Mouse (Mus musculus) forebrain, embryonic 14.5 days (tissue): ENCODE data around the gene Trim67. TPM values are rescaled to one million over a fixed set of nuclear protein-coding genes. Genes with fewer than 3 reads are reported as not detected.

Source experiments
- ATAC-seq: fragments of 200-750 bp; cut with Nextera tagmentation; 2 replicates; pipeline ENCODE4 v1.8.0; 2017; ENCODE audit warnings: mild to moderate bottlenecking, moderate library complexity
- DNase-seq: peaks from one replicate; pipeline ENCODE4 v3.0.0-alpha.2; 2015; ENCODE audit warnings: low spot score
- H3K27ac ChIP-seq: fragments of 300-500 bp; sonication (generic); 2 replicates; pipeline ENCODE4 v1.5.1; 2014; ENCODE audit warnings: low read depth, mild to moderate bottlenecking, control low read depth, low read length, moderate library complexity
- H3K27me3 ChIP-seq: fragments of 300-500 bp; sonication (generic); replicated peaks from 2 replicates; pipeline ENCODE4 v1.6.1; 2014; ENCODE audit warnings: low read length, control low read depth, mixed read lengths; ENCODE audit not compliant: control insufficient read depth, insufficient read depth
- H3K36me3 ChIP-seq: fragments of 300-500 bp; sonication (generic); 2 replicates; pipeline ENCODE4 v1.6.1; 2014; ENCODE audit warnings: low read length, control low read depth; ENCODE audit not compliant: control insufficient read depth, insufficient read depth
- H3K4me1 ChIP-seq: fragments of 300-500 bp; sonication (generic); 2 replicates; pipeline ENCODE4 v1.6.1; 2014; ENCODE audit warnings: antibody characterized with exemption, low read length, control low read depth; ENCODE audit not compliant: control insufficient read depth, insufficient read depth
- H3K4me2 ChIP-seq: fragments of 300-500 bp; sonication (generic); 2 replicates; pipeline ENCODE4 v1.6.1; 2014; ENCODE audit warnings: mild to moderate bottlenecking, control low read depth, low read length
- H3K4me3 ChIP-seq: fragments of 300-500 bp; sonication (generic); 2 replicates; pipeline ENCODE4 v1.5.1; 2014; ENCODE audit warnings: low read depth, low read length, control low read depth
- H3K9ac ChIP-seq: fragments of 300-500 bp; sonication (generic); 2 replicates; pipeline ENCODE4 v1.6.1; 2014; ENCODE audit warnings: mild to moderate bottlenecking, low read length, control low read depth, moderate library complexity
- H3K9me3 ChIP-seq: fragments of 300-500 bp; sonication (generic); replicated peaks from 2 replicates; pipeline ENCODE4 v1.6.1; 2016; ENCODE audit warnings: low read length, control low read depth, mixed read lengths; ENCODE audit not compliant: control insufficient read depth
- WGBS: fragments of 180-500 bp; shearing (Covaris S2); extraction: QIAGEN DNeasy Blood & Tissue Kit; methylation state at CpG from one replicate; pipeline ENCODE4 v1.1.7; 2014; 5-methylcytosine and 5-hydroxymethylcytosine counted together
- polyA plus RNA-seq: library from polyadenylated mRNA; unstranded; fragments of >200 nt; fragmentation: Nextera tagmentation; extraction: Ambion mirVana; gene quantifications from 2 replicates; pipeline ENCODE4 v1.2.1, GENCODE M21; 2014

Gene Trim67
- polyA plus RNA-seq, 1 experiment from 2014 or later = 16.5 TPM

DNA sequence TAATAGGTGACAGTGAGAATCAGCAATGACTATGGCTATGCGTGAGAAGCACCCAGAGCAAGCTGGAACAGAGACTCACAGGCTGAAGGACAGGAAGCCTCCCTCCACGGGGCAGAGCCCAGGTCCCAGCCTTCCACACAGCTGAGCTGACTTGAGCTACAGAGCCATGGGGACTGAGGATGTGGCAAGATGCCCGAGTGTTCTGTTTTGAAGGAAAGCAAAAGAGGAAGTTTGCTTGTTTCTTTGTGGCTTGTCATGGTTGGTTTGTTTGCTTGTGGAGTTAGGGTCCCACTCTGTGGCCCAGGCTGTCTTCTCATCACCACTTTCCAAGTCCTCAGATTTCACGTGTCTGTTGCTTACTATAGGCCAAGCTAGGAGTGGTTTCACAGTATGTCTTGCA, 2.2 kb upstream of the Trim67 start:
- H3K27ac ChIP-seq = no peak overlapping the region
- no peak overlapping the region for H3K4me3 ChIP-seq
- WGBS = 84% methylated on average over 4 of the region's 4 CpGs
- DNase-seq (no peak), ATAC-seq (no peak)
- no peaks in the 10 kb centered on the region for H3K9me3 ChIP-seq
- H3K36me3 ChIP-seq = no peaks in the 10 kb centered on the region
- no peak overlapping the region for H3K4me2 ChIP-seq
- H3K27me3 ChIP-seq = peaks cover 15% of the 10 kb centered on the region
- H3K9ac ChIP-seq = no peak overlapping the region
- H3K4me1 ChIP-seq = peaks cover 6% of the 10 kb centered on the region

DNA sequence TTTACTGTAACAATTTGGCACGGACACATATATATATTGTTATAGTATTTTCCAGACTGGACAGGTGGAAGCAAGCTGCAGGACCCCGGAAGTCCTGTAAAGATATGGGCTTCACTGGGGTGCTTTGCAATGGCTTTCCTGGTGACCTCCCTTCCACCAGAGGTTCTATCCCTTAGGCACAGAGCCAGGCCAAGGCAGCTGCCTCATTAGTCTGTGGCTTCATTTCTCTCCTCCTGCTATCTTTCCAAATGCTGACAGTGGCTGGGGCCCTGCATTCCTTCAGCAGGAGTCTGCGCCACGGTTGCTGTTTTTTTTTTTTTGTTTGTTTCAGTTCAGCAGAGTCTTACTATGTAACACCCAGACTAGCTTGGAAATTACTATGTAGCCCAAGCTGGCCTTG, 1.1 kb upstream of the Trim67 start:
- no peaks in the 10 kb centered on the region for H3K36me3 ChIP-seq
- DNase-seq (no peak), ATAC-seq (no peak)
- peak overlapping the region; percentile 90 for H3K27ac ChIP-seq
- H3K9me3 ChIP-seq = no peaks in the 10 kb centered on the region
- H3K4me1 ChIP-seq = peaks cover 16% of the 10 kb centered on the region
- peak overlapping the region; percentile 61 for H3K4me3 ChIP-seq
- 49% methylated on average over 4 of the region's 4 CpGs for WGBS
- peak overlapping the region; percentile 94 for H3K4me2 ChIP-seq
- peaks cover 15% of the 10 kb centered on the region for H3K27me3 ChIP-seq
- H3K9ac ChIP-seq = peak overlapping the region; percentile 77

DNA sequence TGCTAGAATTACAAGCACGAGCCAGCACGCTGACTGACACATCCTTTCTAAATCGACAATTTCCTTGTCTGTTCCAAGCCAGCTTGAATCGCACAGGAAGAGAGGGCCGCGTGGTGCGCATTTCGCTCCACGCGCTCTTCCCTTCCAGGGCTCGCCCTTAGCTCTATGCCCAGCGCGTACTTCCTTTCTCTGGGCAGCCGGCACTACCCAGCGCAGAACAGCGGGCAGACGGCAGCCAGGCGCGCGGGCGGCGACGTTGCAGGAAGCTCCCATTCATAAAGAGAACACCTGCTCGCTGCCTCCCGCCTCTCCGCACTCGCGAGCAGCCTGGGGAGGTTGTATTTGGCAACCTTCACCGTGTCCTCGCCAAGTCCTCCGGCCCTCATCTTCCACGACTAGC, 706 bp upstream of the Trim67 start:
- H3K4me2 ChIP-seq = peak overlapping the region; percentile 94
- H3K4me3 ChIP-seq = peak overlapping the region; percentile 61
- DNase-seq = peak; percentile 78
- no peaks in the 10 kb centered on the region for H3K36me3 ChIP-seq
- H3K9ac ChIP-seq = peak overlapping the region; percentile 77
- H3K4me1 ChIP-seq = peaks cover 18% of the 10 kb centered on the region
- peaks cover 15% of the 10 kb centered on the region for H3K27me3 ChIP-seq
- H3K27ac ChIP-seq = peak overlapping the region; percentile 90
- no peaks in the 10 kb centered on the region for H3K9me3 ChIP-seq
- peak; percentile 63 for ATAC-seq
- under 1% methylated on average over 32 of the region's 32 CpGs for WGBS

DNA sequence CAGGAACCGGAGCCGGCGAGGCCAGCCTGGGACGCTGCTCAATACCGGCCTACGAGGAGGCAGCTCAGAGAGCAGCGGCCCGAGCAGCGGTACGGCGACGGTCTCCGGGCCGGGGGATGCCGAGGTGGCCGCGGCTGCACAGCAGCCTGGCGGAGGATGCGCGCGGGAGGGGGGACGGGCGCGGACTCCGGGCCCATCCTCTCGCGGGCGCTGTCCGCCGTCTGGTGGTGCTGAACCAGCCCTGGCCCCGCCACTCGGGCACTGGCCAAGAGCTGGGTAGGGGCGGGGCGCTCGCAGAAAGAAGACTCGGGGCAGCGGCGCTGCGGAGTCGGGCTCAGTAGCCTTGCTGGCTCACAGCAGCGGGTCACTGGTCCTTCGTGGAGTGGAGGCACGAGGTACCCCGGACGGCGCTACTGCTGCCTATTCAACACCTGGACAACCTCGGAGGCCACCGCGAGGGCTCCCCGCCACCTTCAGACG, 320 bp downstream of the Trim67 start:
- WGBS = under 1% methylated on average over 51 of the region's 51 CpGs
- Histone ChIP-seq H3K36me3 (no peaks in the 10 kb centered on the region), H3K4me1 (peaks cover 18% of the 10 kb centered on the region), H3K4me2 (peak overlapping the region; percentile 94), H3K27ac (peak overlapping the region; percentile 90), H3K4me3 (peak overlapping the region; percentile 61), H3K9me3 (no peaks in the 10 kb centered on the region), H3K9ac (peak overlapping the region; percentile 77), H3K27me3 (peaks cover 15% of the 10 kb centered on the region)
- peak; percentile 66 for ATAC-seq
- peak; percentile 74 for DNase-seq

DNA sequence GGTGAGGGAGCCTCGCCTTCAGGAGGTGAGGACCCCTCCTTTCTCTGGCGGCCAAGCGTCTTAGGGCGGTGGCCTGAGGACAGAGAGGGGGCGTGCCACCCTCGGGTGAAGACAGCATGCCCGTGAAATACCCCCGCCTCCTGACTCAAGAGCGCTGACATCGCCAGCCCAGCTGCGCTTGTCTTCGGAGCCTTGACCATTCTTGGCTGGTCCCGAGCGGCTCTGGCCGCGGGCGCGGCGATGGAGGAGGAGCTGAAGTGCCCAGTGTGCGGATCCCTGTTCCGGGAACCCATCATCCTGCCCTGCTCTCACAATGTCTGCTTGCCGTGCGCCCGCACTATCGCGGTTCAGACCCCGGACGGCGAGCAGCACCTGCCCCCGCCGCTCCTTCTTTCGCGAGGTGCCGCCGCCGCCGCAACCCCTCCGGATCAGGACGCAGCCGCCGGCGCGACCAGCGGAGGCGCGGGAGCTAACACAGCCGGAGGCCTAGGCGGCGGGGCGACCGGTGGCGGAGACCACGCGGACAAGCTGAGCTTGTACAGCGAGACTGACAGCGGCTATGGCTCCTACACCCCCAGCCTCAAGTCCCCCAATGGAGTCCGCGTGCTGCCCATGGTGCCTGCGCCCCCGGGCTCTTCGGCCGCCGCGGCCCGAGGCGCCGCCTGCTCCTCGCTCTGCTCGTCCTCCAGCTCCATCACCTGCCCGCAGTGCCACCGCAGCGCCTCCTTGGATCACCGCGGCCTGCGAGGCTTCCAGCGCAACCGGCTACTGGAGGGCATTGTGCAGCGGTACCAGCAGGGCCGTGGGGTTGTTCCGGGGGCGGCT, 981 bp downstream of the Trim67 start:
- Histone ChIP-seq H3K27me3 (peaks cover 15% of the 10 kb centered on the region), H3K27ac (peak overlapping the region; percentile 90), H3K4me1 (peaks cover 18% of the 10 kb centered on the region), H3K9me3 (no peaks in the 10 kb centered on the region), H3K36me3 (no peaks in the 10 kb centered on the region), H3K9ac (peak overlapping the region; percentile 77), H3K4me2 (peak overlapping the region; percentile 94), H3K4me3 (peak overlapping the region; percentile 61)
- ATAC-seq = peak; percentile 21
- DNase-seq = peak; percentile 39
- under 1% methylated on average over 67 of the region's 81 CpGs for WGBS

DNA sequence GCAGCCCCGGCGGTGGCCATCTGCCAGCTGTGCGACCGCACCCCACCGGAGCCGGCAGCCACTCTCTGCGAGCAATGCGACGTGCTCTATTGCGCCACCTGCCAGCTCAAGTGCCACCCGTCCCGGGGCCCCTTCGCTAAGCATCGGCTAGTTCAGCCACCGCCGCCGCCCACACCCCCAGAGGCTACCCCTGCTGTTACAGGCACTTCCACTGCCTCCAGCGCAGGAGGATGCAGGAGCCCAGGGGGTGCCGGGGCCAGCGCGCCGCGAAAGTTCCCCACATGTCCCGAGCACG, 1.5 kb downstream of the Trim67 start:
- Histone ChIP-seq H3K4me1 (peaks cover 18% of the 10 kb centered on the region), H3K27me3 (peaks cover 15% of the 10 kb centered on the region), H3K4me3 (peak overlapping the region; percentile 61), H3K4me2 (peak overlapping the region; percentile 94), H3K9me3 (no peaks in the 10 kb centered on the region), H3K9ac (peak overlapping the region; percentile 77), H3K36me3 (no peaks in the 10 kb centered on the region), H3K27ac (peak overlapping the region; percentile 90)
- WGBS = 0% methylated on average over 25 of the region's 25 CpGs
- peak; percentile 88 for DNase-seq
- ATAC-seq = peak; percentile 36

DNA sequence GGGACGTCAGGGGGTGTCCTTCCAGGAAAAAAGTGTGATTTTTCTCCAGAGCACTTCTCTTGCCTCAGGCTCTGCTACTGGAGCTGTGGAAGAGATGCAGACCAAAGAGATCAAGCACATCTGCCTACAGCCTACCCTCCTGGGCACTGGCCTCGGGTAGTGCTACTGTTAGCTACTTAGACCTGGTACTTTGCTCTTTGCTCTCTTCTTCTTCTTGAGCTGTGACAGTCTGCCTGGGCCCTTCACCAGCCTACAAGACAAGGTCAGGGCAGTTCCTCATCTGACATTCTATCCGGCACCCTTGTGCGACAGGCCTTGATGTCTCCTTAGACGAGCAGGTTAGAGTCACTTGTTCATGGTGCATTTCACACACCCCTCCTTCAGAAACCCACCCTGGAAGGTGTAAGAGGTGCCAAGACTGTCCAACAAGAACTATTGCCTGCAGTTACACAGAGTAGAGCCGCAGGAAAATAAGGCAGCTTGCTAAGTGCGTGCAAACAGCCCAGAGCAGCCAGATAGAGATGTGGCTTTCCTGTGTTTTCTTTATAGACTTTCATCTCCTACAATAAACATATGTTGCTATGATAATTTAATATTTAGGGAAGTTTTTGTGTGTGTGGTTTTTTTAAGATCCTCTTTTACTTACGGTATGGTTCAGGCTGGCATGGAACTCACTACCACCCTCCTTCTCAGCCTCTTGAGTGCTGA, 3.0 kb downstream of the Trim67 start:
- WGBS = 79% methylated on average over 8 of the region's 8 CpGs
- H3K9ac ChIP-seq = no peak overlapping the region; the same call in 1 of the 2 replicates
- peak overlapping the region; percentile 94 for H3K4me2 ChIP-seq
- H3K27ac ChIP-seq = no peak overlapping the region
- DNase-seq (no peak), ATAC-seq (no peak)
- no peaks in the 10 kb centered on the region for H3K36me3 ChIP-seq
- H3K4me1 ChIP-seq = peaks cover 18% of the 10 kb centered on the region
- H3K27me3 ChIP-seq = peaks cover 15% of the 10 kb centered on the region
- peak overlapping the region; percentile 61 for H3K4me3 ChIP-seq
- no peaks in the 10 kb centered on the region for H3K9me3 ChIP-seq

DNA sequence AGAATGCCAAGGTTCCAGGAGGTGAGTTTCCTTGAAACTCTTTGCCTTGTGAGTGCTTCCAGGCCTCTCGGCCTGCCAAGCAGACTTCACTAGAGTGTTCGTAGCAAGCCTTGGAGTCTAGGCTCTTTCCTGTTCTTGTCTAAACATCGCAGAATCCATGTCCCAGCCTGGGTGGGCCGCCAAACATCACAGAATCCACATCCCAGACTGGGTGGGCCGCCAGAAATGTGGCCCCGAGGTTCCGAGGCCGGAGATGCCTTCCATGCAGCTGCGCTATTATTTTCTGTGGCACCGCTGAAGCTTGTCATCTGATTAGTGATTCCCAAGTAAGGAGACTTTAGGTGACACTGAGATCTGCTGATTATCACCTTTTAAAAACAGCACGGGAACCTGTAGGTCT, 7.7 kb downstream of the Trim67 start:
- peaks cover 13% of the 10 kb centered on the region for H3K4me1 ChIP-seq
- H3K27ac ChIP-seq = no peak overlapping the region
- H3K9ac ChIP-seq = no peak overlapping the region
- H3K4me3 ChIP-seq = no peak overlapping the region
- WGBS = 46% methylated on average over 11 of the region's 11 CpGs
- no peak overlapping the region for H3K4me2 ChIP-seq
- ATAC-seq (no peak), DNase-seq (no peak)
- H3K27me3 ChIP-seq = no peaks in the 10 kb centered on the region; the same call in 1 of the 2 replicates
- no peaks in the 10 kb centered on the region for H3K36me3 ChIP-seq
- no peaks in the 10 kb centered on the region for H3K9me3 ChIP-seq
